Mouse (Mus musculus) limb, embryonic 14.5 days (tissue): ENCODE measurements at regions not wholly inside any gene's neighbourhood (a gene's known extent, or its start where the extent isn't known, plus 50 kb on each side); places are given as distances from the start of the nearest gene placed in this dataset.

Experiments
- ATAC-seq: fragments of 200-750 bp; cut with Nextera tagmentation; 2 replicates; pipeline ENCODE4 v1.8.0; 2017; ENCODE audit warnings: low read depth, moderate number of reproducible peaks, moderate TSS enrichment; ENCODE audit not compliant: low FRiP score
- DNase-seq: peaks from one replicate; pipeline ENCODE4 v3.0.0-alpha.2; 2015; ENCODE audit warnings: low spot score
- H3K27ac ChIP-seq: fragments of 300-500 bp; sonication (generic); replicated peaks from 2 replicates; pipeline ENCODE4 v1.5.1; 2014; ENCODE audit warnings: low read depth, mild to moderate bottlenecking, low read length, moderate library complexity, mixed read lengths
- H3K27me3 ChIP-seq: fragments of 300-500 bp; sonication (generic); 2 replicates; pipeline ENCODE4 v1.6.1; 2014; ENCODE audit warnings: low read length, mixed read lengths; ENCODE audit not compliant: control insufficient read depth, insufficient read depth
- H3K36me3 ChIP-seq: fragments of 300-500 bp; sonication (generic); 2 replicates; pipeline ENCODE4 v1.6.1; 2014; ENCODE audit warnings: mild to moderate bottlenecking, low read length, moderate library complexity, mixed read lengths; ENCODE audit not compliant: control insufficient read depth, insufficient read depth
- H3K4me1 ChIP-seq: fragments of 300-500 bp; sonication (generic); 2 replicates; pipeline ENCODE4 v1.6.1; 2014; ENCODE audit warnings: antibody characterized with exemption, low read length, mixed read lengths; ENCODE audit not compliant: control insufficient read depth, insufficient read depth
- H3K4me2 ChIP-seq: fragments of 300-500 bp; sonication (generic); replicated peaks from 2 replicates; pipeline ENCODE4 v1.6.1; 2014; ENCODE audit warnings: low read depth, mild to moderate bottlenecking, low read length, moderate library complexity; ENCODE audit not compliant: severe bottlenecking
- H3K4me3 ChIP-seq: fragments of 300-500 bp; sonication (generic); replicated peaks from 2 replicates; pipeline ENCODE4 v1.5.1; 2014; ENCODE audit warnings: low read length
- H3K9ac ChIP-seq: fragments of 300-500 bp; sonication (generic); 2 replicates; pipeline ENCODE4 v1.6.1; 2014; ENCODE audit warnings: mild to moderate bottlenecking, low read depth, low read length, moderate library complexity; ENCODE audit not compliant: severe bottlenecking
- H3K9me3 ChIP-seq: fragments of 300-500 bp; sonication (generic); 2 replicates; pipeline ENCODE4 v1.6.1; 2016; ENCODE audit warnings: low read length; ENCODE audit not compliant: control insufficient read depth
- POLR2A ChIP-seq: fragments of 200-500 bp; IDR thresholded peaks from 2 replicates; pipeline ENCODE4 v1.8.0; 2012; ENCODE audit warnings: inconsistent platforms, mild to moderate bottlenecking, moderate library complexity, borderline replicate concordance; ENCODE audit not compliant: insufficient read depth, insufficient read length; ENCODE audit errors: extremely low read depth
- WGBS: fragments of 180-500 bp; shearing (Covaris S2); extraction: QIAGEN DNeasy Blood & Tissue Kit; methylation state at CpG from one replicate; pipeline ENCODE4 v1.1.7; 2014; 5-methylcytosine and 5-hydroxymethylcytosine counted together

DNA sequence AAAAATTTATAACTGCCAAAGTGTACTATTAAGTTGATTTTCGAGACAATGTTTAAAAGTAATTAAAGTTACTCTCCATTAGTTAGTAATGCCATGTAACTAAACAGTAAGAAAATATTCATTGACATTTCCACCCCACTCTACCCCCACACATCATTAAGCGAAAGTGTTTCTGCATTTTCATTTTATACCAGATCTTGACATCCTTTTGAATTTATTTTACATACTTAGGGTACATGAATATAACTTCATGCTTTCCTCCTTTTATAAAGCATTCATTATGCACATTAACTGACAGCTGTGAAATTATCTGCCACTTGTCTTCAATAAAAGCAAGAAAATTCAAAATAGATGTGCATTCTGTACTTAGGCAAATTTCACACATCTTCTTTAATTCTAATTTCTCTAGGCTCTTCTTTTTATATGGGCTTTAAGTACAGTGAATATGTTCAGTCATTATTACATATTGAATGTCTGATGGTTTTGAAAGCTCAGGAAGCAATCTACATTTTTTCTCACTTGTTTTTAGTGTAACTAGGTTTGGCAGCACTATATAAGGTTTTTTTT is 526.5 kb downstream of the Epha5 start:
- H3K4me3 ChIP-seq = no peak overlapping the region
- no peaks in the 10 kb centered on the region for H3K36me3 ChIP-seq
- no peak overlapping the region for H3K27ac ChIP-seq
- H3K9ac ChIP-seq = no peak overlapping the region
- H3K9me3 ChIP-seq = no peaks in the 10 kb centered on the region
- whole genome bisulfite sequencing = 78% methylated on average over 2 of the region's 2 CpGs
- H3K4me1 ChIP-seq = no peaks in the 10 kb centered on the region
- TF ChIP-seq POLR2A = no peak
- ATAC-seq (no peak), DNase-seq (no peak)
- no peak overlapping the region for H3K4me2 ChIP-seq
- no peaks in the 10 kb centered on the region for H3K27me3 ChIP-seq

DNA sequence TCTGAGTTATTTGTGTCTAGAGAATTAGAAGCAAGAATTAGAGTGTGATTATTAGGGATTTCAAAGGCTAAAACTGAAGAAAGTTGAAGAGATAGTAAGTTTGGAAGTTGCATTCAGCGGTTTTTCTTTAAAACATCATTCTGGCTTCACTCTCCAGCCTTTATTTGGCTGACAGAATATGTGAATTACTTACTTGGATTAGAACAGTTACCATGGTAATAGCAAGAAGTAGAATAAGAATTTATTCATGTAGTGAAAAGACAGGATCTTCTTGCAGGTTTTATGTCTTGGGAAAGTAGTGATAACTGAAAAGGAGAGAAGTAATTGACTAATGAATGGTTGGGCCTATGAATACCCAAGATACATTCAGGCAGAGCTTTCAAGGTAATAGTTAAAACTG is 517.1 kb upstream of the Tecrl start:
- no peak for DNase-seq

DNA sequence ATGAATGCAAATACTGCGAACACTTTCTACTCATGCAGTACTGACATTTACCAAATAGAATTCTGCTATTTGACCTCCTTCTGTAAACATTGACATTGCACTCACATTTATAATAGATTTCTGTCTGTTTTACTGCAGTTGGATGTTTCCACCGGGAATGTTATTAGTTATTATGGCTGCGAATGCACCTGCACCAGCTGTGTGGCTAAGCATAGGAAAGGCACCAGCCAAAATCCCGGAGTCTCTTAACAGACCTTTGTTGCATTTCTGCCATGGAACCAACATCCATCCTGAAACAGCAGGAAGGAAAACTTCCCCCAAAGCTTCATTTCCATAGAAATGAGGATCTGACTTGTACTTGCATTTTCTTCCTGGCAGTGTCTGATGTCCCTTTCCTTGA is 513.4 kb upstream of the Tecrl start:
- DNase-seq (no peak), ATAC-seq (no peak)
- H3K27me3 ChIP-seq = no peaks in the 10 kb centered on the region
- no peaks in the 10 kb centered on the region for H3K9me3 ChIP-seq
- no peak overlapping the region for H3K9ac ChIP-seq
- no peak overlapping the region for H3K27ac ChIP-seq
- H3K4me1 ChIP-seq = no peaks in the 10 kb centered on the region
- WGBS = 71% methylated on average over 4 of the region's 4 CpGs
- H3K36me3 ChIP-seq = no peaks in the 10 kb centered on the region
- TF ChIP-seq POLR2A = no peak
- no peak overlapping the region for H3K4me2 ChIP-seq
- no peak overlapping the region for H3K4me3 ChIP-seq

More for the DNA sequence above, 517.1 kb upstream of the Tecrl start:
- H3K4me3 ChIP-seq = no peak overlapping the region
- H3K4me2 ChIP-seq = no peak overlapping the region
- H3K9ac ChIP-seq = no peak overlapping the region
- ATAC-seq = no peak
- no peaks in the 10 kb centered on the region for H3K36me3 ChIP-seq
- no peaks in the 10 kb centered on the region for H3K27me3 ChIP-seq
- WGBS = 76% methylated on average over 1 of the region's 1 CpGs
- no peaks in the 10 kb centered on the region for H3K4me1 ChIP-seq
- no peak overlapping the region for H3K27ac ChIP-seq
- no peak for TF ChIP-seq POLR2A
- no peaks in the 10 kb centered on the region for H3K9me3 ChIP-seq

DNA sequence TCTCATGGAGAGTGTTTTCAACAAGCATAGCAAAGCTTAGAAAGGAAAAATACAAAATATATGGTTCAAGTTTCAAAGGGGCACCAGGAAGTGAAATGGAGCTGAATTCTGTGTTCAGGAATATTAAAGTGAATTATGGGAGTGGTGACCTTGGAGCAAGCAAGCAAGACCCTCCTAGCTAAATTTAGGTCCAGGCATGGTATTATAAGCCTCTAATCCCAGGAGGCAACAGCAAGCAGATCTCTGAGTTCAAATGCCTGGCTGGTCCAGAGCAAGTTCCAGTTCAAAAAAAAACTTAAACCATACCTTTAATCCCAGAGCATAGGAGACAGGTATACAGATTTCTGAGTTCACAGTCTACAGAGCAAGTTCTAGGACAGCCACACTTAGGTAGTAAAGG is 506.7 kb upstream of the Tecrl start:
- H3K9me3 ChIP-seq = no peaks in the 10 kb centered on the region
- no peak for TF ChIP-seq POLR2A
- no peak overlapping the region for H3K4me2 ChIP-seq
- no peaks in the 10 kb centered on the region for H3K36me3 ChIP-seq
- no peaks in the 10 kb centered on the region for H3K27me3 ChIP-seq
- no peak overlapping the region for H3K27ac ChIP-seq
- H3K4me3 ChIP-seq = no peak overlapping the region
- ATAC-seq = no peak
- H3K9ac ChIP-seq = no peak overlapping the region
- DNase-seq = no peak
- no peaks in the 10 kb centered on the region for H3K4me1 ChIP-seq

DNA sequence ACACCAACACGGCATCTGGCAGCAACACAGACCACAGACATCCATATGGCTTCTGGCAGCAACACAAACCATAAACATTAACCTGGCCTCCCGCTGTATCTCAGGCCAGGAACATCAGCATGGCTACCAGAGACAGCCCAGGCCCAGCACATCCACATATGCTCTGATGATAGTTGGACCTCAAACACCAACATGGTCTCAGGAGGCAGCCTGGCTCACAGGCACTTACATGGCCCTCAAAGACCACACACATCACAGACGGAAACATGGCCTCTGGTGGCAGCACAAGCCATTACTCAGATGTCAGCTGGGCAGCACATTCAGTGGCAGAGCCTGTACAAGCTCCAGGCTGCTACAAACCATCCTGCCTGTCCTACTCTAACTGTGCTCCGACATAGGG is 497.0 kb upstream of the Tecrl start:
- DNase-seq (no peak), ATAC-seq (no peak)
- no peaks in the 10 kb centered on the region for H3K9me3 ChIP-seq
- H3K27me3 ChIP-seq = no peaks in the 10 kb centered on the region
- H3K4me3 ChIP-seq = no peak overlapping the region
- no peak overlapping the region for H3K4me2 ChIP-seq
- H3K4me1 ChIP-seq = no peaks in the 10 kb centered on the region
- WGBS = 74% methylated on average over 4 of the region's 4 CpGs
- no peaks in the 10 kb centered on the region for H3K36me3 ChIP-seq
- no peak for TF ChIP-seq POLR2A
- H3K9ac ChIP-seq = no peak overlapping the region
- H3K27ac ChIP-seq = no peak overlapping the region

DNA sequence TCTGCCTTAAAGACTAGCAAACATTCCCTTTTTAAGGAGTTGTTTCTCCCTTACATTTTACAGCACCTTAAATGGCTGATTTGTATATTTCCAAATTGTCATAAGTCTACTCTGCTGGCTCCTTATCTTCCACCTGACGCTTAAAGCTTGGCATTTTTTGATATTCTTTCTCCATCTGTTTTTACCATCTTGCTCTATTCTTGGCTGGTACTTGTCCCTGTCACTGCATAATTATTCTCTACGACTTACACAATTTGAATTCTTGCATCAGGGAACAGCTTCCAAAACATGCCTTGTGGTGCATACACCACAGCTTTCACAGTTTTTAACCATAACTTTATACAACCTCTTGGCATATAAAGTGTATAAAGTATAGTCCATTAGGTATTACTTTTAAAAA is 471.6 kb upstream of the Tecrl start:
- ATAC-seq (no peak), DNase-seq (no peak)
- H3K9ac ChIP-seq = no peak overlapping the region
- H3K27me3 ChIP-seq = no peaks in the 10 kb centered on the region
- WGBS = 81% methylated on average over 2 of the region's 2 CpGs
- H3K4me2 ChIP-seq = no peak overlapping the region
- no peaks in the 10 kb centered on the region for H3K9me3 ChIP-seq
- no peak for TF ChIP-seq POLR2A
- H3K27ac ChIP-seq = no peak overlapping the region
- no peak overlapping the region for H3K4me3 ChIP-seq
- no peaks in the 10 kb centered on the region for H3K36me3 ChIP-seq
- no peaks in the 10 kb centered on the region for H3K4me1 ChIP-seq
